In the genomic region with DNA sequence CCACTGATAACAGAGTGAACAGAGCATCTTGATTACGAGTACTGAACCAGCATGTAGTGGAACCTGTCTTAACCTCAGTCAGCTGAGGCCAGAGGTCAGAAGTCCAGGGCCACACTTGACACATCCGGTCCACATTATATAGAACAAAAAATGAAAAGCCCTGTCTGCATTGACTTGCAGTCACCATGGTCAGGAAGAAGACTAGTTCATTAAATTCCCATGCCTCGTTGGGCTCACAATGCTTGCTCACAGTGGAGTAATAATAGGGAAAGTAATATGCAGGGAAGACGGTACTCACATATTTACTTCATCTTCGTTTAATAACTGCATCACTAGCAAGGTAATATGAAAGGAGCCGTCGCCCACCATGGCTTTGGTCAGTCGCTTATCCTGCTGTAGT, we compare ENCODE assay signal across 15 mouse cellular contexts.
"Had no signal": no experiment of that assay in that cellular context is flagged by ENCODE, and none has a peak within 500 bp of the region (broad histone marks: within the 10 kb centered on the region; RNA-seq: fewer than 3 reads in every experiment).

No protein-coding gene starts in this region.

- H3K4me2 ChIP-seq: kidney, embryonic 15.5 days; liver, embryonic 13.5 days; midbrain, embryonic 13.5 days had no signal

- H3K36me3 ChIP-seq: midbrain, embryonic 13.5 days had no signal

- H3K4me3 ChIP-seq: kidney, embryonic 15.5 days; left cerebral cortex, adult 2 months; liver, embryonic 13.5 days; megakaryocyte, embryonic 14.5 days; midbrain, embryonic 10.5 days; midbrain, embryonic 13.5 days had no signal

- H3K27ac ChIP-seq: kidney, embryonic 15.5 days; liver, embryonic 13.5 days; macrophage; midbrain, embryonic 10.5 days; midbrain, embryonic 13.5 days had no signal

- H3K27me3 ChIP-seq: kidney, embryonic 15.5 days; liver, embryonic 13.5 days; megakaryocyte, embryonic 14.5 days; midbrain, embryonic 13.5 days had no signal

- DNase-seq: kidney, adult 11 months; kidney, adult 8-10 months; kidney, postnatal 10 days; kidney, postnatal 36 days; layer of hippocampus, postnatal 36 days; liver, embryonic 13.5 days; lung, adult 2 months; thymus, adult 18-20 months; thymus, postnatal 36 days had no signal
